Mouse (Mus musculus): ENCODE results near the gene Lage3. TPM values are rescaled to one million over a fixed set of nuclear protein-coding genes. Genes with fewer than 3 reads are reported as not detected.

The Lage3 gene
- polyA plus RNA-seq (2014; fragmentation: Illumina TruSeq; extraction: RNeasy Lipid Tissue Mini Kit (QIAGEN cat#74804); ENCODE audit: low read depth, low replicate concordance) = 14.9 TPM

DNA sequence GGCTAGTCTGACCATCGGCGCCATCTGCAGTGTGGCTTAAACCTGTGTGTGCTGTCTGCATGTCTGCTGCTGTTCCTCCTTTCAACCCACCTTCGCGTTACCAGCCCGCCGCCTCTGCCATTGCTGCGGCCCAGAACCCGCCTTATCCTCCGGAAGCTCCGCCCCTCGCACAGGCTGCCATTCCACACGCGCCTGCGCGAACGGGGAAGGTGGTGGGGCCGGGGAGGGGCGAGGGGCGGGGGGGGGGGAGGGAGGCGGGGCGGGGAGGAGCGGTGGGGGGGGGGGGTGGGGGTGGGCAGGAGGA is at the start of gene Lage3:
Gene Lage3, minus strand, starts transcription at position 152 of the 304 bp plus-strand sequence.

DNA sequence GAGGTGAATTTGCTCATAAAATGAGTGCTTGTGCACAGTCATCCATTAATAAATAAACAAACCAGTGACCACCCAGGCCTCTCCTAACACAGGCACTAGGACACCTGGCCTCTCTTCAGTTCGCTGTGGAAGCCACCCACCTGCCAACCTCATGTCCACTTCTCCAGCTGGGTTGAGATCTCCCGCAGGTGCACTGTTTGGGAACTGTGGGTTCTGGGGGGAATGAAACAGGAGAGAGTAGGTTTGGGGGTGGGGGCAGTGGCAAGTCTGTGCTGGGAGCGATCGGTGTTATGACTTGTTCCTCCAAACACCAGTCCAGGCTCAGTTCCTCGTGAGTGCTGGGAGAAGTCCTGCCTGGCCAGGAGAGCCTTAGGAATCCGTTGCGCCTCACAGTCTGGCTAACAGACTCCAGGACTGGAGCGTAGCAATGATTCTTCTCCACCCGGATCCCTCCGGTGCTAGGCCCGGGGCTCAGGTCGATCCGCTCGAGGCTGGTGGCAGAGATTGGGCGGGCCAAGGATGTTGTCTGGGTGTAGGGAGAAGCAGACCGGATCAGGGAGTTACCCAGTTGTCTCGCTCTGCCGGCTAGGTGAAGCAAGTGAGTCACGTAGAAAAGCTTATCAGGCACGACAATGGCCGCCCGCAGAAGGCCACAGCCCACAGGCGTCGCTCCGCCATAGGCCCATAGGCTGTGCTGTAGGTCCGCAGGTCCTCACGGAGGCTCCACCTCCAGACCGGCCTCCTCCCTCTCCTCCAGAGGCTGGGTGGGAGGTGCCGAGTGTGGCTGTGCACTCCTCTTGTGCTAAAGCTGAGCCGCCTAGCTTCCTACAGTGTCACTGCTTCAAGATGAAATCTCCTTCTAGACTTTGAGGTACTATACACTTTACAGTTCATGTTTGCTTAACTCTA is 39.4 kb upstream of the Lage3 start, which contains the start of the genes Fam3a and Ikbkg:
Gene Fam3a, minus strand, starts transcription at position 738 of the 909 bp plus-strand sequence.
Gene Ikbkg, plus strand, starts transcription at position 756 of the 909 bp plus-strand sequence.

DNA sequence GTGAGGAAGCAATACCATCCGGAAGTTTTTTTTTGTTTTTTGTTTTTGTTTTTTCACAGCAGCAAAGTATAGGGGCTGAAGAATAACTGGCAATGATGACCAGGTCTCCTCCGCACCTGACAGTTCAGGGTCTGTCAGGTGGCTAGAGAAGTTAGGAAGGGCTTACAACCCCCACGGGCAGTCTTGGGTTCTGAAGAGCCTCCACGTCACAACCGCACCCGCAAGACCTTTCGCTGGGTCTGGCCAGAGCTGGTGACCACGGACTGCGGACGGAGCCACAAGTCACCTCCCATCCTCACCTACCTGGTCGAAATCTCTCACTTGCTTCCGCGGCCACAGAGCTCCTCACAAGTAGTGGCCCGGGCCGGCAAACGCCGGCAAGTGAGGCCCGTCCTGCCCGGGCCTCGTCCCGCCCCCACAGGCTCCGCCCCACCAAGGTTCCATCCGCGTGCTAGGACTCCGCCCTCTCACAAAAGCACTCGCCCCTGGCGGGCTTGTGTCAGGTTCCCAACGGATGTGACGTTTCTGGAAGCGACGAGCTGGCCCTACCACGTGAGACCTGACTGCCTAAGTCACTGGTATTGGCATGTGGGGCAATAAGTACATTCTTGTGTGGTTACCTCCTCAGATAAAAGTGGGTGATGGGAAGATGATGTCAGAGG is 19.6 kb upstream of the Lage3 start, which contains the start of the genes Ubl4a and Slc10a3:
Gene Ubl4a, minus strand, starts transcription at position 331 of the 662 bp plus-strand sequence.
Gene Slc10a3, minus strand, starts transcription at position 462 of the 662 bp plus-strand sequence.

GRCm38 (mm10) chrX:74328725-74329161 is 24.7 kb downstream of the Lage3 start, which contains the start of gene Plxna3:
Plxna3 (plus strand) TSS chrX:74329066.

GRCm38 (mm10) chrX:74312540-74313464 is 40.6 kb downstream of the Lage3 start, which contains the start of gene Fam50a:
Fam50a (plus strand) TSS chrX:74313033.

DNA sequence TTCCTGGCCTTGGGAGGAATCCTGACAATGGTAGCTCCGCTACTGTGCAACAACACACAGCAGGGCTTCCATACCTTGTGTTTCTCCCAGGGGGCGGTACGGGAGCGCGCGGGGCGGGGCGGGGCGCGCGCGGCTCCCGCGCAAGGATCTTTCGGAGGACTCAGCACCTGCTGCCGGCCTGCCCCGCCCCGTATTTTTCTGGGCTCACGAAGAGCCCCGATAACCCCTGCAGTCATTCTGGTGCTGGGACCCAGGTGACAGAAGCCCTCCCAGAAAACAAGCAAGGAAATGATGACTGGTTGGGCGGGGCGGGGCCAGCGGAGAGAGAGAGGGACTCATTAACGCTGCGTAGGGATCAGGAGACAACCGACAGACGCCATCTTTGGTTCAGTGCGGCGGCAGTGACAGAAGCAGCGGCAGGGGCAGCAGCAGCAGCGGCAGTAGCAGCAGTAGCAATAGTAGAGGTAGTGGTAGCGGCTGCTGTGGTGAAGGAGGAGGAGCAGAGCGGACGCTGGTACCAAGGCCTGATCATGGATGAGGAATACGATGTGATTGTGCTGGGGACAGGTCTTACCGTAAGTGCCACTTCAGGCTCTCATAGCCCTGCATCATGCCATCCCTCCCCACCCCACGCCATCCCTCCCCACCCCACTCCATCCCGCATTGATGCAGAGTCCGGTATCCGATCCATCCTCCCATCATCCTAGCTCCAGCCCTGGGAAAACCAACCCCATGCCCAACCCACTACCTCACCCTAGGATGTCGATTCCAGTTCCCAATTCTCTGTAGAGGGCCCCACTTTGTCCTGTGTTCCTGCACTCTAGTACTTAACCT is 48.3 kb downstream of the Lage3 start, which contains the start of gene Gdi1:
Gene Gdi1, plus strand, starts transcription at position 132 of the 834 bp plus-strand sequence.

Other genes with a start within 250 kb of the Lage3 start
- gene Opn1mw, start 226.2 kb downstream of the Lage3 start, polyA plus RNA-seq (2014; fragmentation: Illumina TruSeq; extraction: RNeasy Lipid Tissue Mini Kit (QIAGEN cat#74804); ENCODE audit: low read depth, low replicate concordance) = not detected
- gene Mecp2, start 218.3 kb downstream of the Lage3 start, polyA plus RNA-seq (2014; fragmentation: Illumina TruSeq; extraction: RNeasy Lipid Tissue Mini Kit (QIAGEN cat#74804); ENCODE audit: low read depth, low replicate concordance) = 27.6 TPM
- not detected for gene Tex28, start 185.8 kb downstream of the Lage3 start, polyA plus RNA-seq (2014; fragmentation: Illumina TruSeq; extraction: RNeasy Lipid Tissue Mini Kit (QIAGEN cat#74804); ENCODE audit: low read depth, low replicate concordance)
- not detected for gene Tktl1, start 176.4 kb downstream of the Lage3 start, polyA plus RNA-seq (2014; fragmentation: Illumina TruSeq; extraction: RNeasy Lipid Tissue Mini Kit (QIAGEN cat#74804); ENCODE audit: low read depth, low replicate concordance)
- 20.8 TPM for gene Flna, start 103.8 kb downstream of the Lage3 start, polyA plus RNA-seq (2014; fragmentation: Illumina TruSeq; extraction: RNeasy Lipid Tissue Mini Kit (QIAGEN cat#74804); ENCODE audit: low read depth, low replicate concordance)
- 42.2 TPM for gene Emd, start 98.9 kb downstream of the Lage3 start, polyA plus RNA-seq (2014; fragmentation: Illumina TruSeq; extraction: RNeasy Lipid Tissue Mini Kit (QIAGEN cat#74804); ENCODE audit: low read depth, low replicate concordance)
- 999 TPM for gene Rpl10, start 82.8 kb downstream of the Lage3 start, polyA plus RNA-seq (2014; fragmentation: Illumina TruSeq; extraction: RNeasy Lipid Tissue Mini Kit (QIAGEN cat#74804); ENCODE audit: low read depth, low replicate concordance)
- 33.7 TPM for gene Taz, start 71.7 kb downstream of the Lage3 start, polyA plus RNA-seq (2014; fragmentation: Illumina TruSeq; extraction: RNeasy Lipid Tissue Mini Kit (QIAGEN cat#74804); ENCODE audit: low read depth, low replicate concordance)
- gene Dnase1l1, start 71.3 kb downstream of the Lage3 start, polyA plus RNA-seq (2014; fragmentation: Illumina TruSeq; extraction: RNeasy Lipid Tissue Mini Kit (QIAGEN cat#74804); ENCODE audit: low read depth, low replicate concordance) = 11.8 TPM
- gene Atp6ap1, start 56.5 kb downstream of the Lage3 start, polyA plus RNA-seq (2014; fragmentation: Illumina TruSeq; extraction: RNeasy Lipid Tissue Mini Kit (QIAGEN cat#74804); ENCODE audit: low read depth, low replicate concordance) = 332 TPM
- 223 TPM for gene Gdi1, start 48.6 kb downstream of the Lage3 start, polyA plus RNA-seq (2014; fragmentation: Illumina TruSeq; extraction: RNeasy Lipid Tissue Mini Kit (QIAGEN cat#74804); ENCODE audit: low read depth, low replicate concordance)
- 18.3 TPM for gene Fam50a, start 40.6 kb downstream of the Lage3 start, polyA plus RNA-seq (2014; fragmentation: Illumina TruSeq; extraction: RNeasy Lipid Tissue Mini Kit (QIAGEN cat#74804); ENCODE audit: low read depth, low replicate concordance)
- 0.99 TPM for gene Plxna3, start 24.6 kb downstream of the Lage3 start, polyA plus RNA-seq (2014; fragmentation: Illumina TruSeq; extraction: RNeasy Lipid Tissue Mini Kit (QIAGEN cat#74804); ENCODE audit: low read depth, low replicate concordance)
- 72.0 TPM for gene Ubl4a, start 19.6 kb upstream of the Lage3 start, polyA plus RNA-seq (2014; fragmentation: Illumina TruSeq; extraction: RNeasy Lipid Tissue Mini Kit (QIAGEN cat#74804); ENCODE audit: low read depth, low replicate concordance)
- gene Slc10a3, start 19.7 kb upstream of the Lage3 start, polyA plus RNA-seq (2014; fragmentation: Illumina TruSeq; extraction: RNeasy Lipid Tissue Mini Kit (QIAGEN cat#74804); ENCODE audit: low read depth, low replicate concordance) = 12.7 TPM
- 8.7 TPM for gene Fam3a, start 39.7 kb upstream of the Lage3 start, polyA plus RNA-seq (2014; fragmentation: Illumina TruSeq; extraction: RNeasy Lipid Tissue Mini Kit (QIAGEN cat#74804); ENCODE audit: low read depth, low replicate concordance)
- 69.8 TPM for gene Ikbkg, start 39.7 kb upstream of the Lage3 start, polyA plus RNA-seq (2014; fragmentation: Illumina TruSeq; extraction: RNeasy Lipid Tissue Mini Kit (QIAGEN cat#74804); ENCODE audit: low read depth, low replicate concordance)
- 101 TPM for gene G6pdx, start 75.6 kb upstream of the Lage3 start, polyA plus RNA-seq (2014; fragmentation: Illumina TruSeq; extraction: RNeasy Lipid Tissue Mini Kit (QIAGEN cat#74804); ENCODE audit: low read depth, low replicate concordance)
- gene Gm6880, start 127.8 kb upstream of the Lage3 start, polyA plus RNA-seq (2014; fragmentation: Illumina TruSeq; extraction: RNeasy Lipid Tissue Mini Kit (QIAGEN cat#74804); ENCODE audit: low read depth, low replicate concordance) = not detected
- gene Olfr1326-ps1, start 221.3 kb upstream of the Lage3 start, polyA plus RNA-seq (2014; fragmentation: Illumina TruSeq; extraction: RNeasy Lipid Tissue Mini Kit (QIAGEN cat#74804); ENCODE audit: low read depth, low replicate concordance) = not detected
- not detected for gene Olfr1325, start 239.1 kb upstream of the Lage3 start, polyA plus RNA-seq (2014; fragmentation: Illumina TruSeq; extraction: RNeasy Lipid Tissue Mini Kit (QIAGEN cat#74804); ENCODE audit: low read depth, low replicate concordance)

Measured in adrenal gland, adult 10 weeks (tissue).